Mouse (Mus musculus) urinary bladder, postnatal 25 days (tissue): ENCODE results near the gene Klf8.
"Not testable (repeated sequence)": the region's sequence is repeated elsewhere in the genome, so short reads cannot be mapped to it uniquely, and the experiment has no call there.

ENCODE experiments used
- DNase-seq: peaks from one replicate; pipeline ENCODE4 v3.0.0; 2022; ENCODE audit warnings: low spot score

The Klf8 gene

GRCm38 (mm10) chrX:153237304-153237919 lies at the start of gene Klf8:
Klf8 (plus strand) TSS chrX:153237466.
- no peak for DNase-seq

GRCm38 (mm10) chrX:153199185-153199584 lies 38.1 kb upstream of the Klf8 start:
- DNase-seq = not testable (repeated sequence)

- no peak for DNase-seq
Observed at GRCm38 (mm10) chrX:153211101-153211500, 26.2 kb upstream of the Klf8 start.

GRCm38 (mm10) chrX:153231240-153231639 lies 6.0 kb upstream of the Klf8 start:
- DNase-seq = no peak

- DNase-seq = no peak
Observed at GRCm38 (mm10) chrX:153233255-153233654, 4.0 kb upstream of the Klf8 start.

- no peak for DNase-seq
Observed at GRCm38 (mm10) chrX:153237920-153238504, 746 bp downstream of the Klf8 start.

- no peak for DNase-seq
Observed at GRCm38 (mm10) chrX:153254256-153254655, 17.0 kb downstream of the Klf8 start.

- DNase-seq = no peak
Observed at GRCm38 (mm10) chrX:153255504-153255903, 18.2 kb downstream of the Klf8 start.

GRCm38 (mm10) chrX:153282185-153282584 lies 44.9 kb downstream of the Klf8 start:
- DNase-seq = no peak

- no peak for DNase-seq
Observed at GRCm38 (mm10) chrX:153311356-153311755, 74.1 kb downstream of the Klf8 start.

- no peak for DNase-seq
Observed at GRCm38 (mm10) chrX:153323105-153323504, 85.8 kb downstream of the Klf8 start.

GRCm38 (mm10) chrX:153334140-153334539 lies 96.9 kb downstream of the Klf8 start:
- not testable (repeated sequence) for DNase-seq

GRCm38 (mm10) chrX:153359331-153360215 lies 122.3 kb downstream of the Klf8 start:
- DNase-seq = peak; percentile 8

- peak; percentile 6 for DNase-seq
Observed at GRCm38 (mm10) chrX:153360216-153360590, 122.9 kb downstream of the Klf8 start.

- DNase-seq = no peak
Observed at GRCm38 (mm10) chrX:153360666-153361269, 123.5 kb downstream of the Klf8 start.

- peak; percentile 10 for DNase-seq
Observed at GRCm38 (mm10) chrX:153366754-153367153, 129.5 kb downstream of the Klf8 start.

- no peak for DNase-seq
Observed at GRCm38 (mm10) chrX:153369780-153370179, 132.5 kb downstream of the Klf8 start.

GRCm38 (mm10) chrX:153375105-153375504 lies 137.8 kb downstream of the Klf8 start:
- DNase-seq = no peak

GRCm38 (mm10) chrX:153381753-153382152 lies 144.5 kb downstream of the Klf8 start:
- no peak for DNase-seq

GRCm38 (mm10) chrX:153389291-153389690 lies 152.0 kb downstream of the Klf8 start:
- no peak for DNase-seq

GRCm38 (mm10) chrX:153417067-153417466 lies 179.8 kb downstream of the Klf8 start:
- no peak for DNase-seq

- DNase-seq = no peak
Observed at GRCm38 (mm10) chrX:153433659-153434293, 196.5 kb downstream of the Klf8 start.
